In the genomic region with DNA sequence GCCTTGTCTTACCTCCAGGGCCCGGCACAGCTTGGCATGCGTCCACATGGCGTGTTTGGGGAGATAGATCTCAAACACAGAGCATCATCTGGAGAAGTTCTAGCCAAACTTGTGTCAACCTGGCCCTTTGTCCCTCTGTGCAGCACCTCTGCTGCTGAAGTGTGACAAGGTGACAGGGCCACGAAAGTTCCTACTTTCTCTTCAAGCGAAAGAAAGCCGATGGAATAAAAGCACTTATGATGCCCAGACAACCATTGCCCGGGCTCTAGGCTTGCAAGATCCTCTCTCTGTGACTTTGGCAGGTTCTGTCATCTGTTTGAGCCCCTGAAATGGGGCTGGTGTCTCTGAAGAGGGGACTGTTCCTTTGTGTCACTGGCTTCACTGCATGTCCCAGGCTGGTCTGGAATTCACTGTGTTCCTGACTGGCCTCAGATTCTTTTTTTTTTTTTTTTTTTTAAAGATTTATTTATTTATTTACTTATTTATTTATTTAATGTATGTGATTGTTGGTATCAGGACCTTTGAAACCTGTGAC, we compare ENCODE assay signal across 8 mouse cellular contexts. TPM values are rescaled to one million over a fixed set of nuclear protein-coding genes. Genes with fewer than 3 reads are reported as not detected.
DNase-seq lines count a peak whose midpoint lies in the region; ATAC-seq lines count a peak whose summit lies in the region.

No protein-coding gene starts in this region.

- no peak overlapping the region for H3K27ac ChIP-seq in kidney, embryonic 16.5 days (ENCODE audit: low read length)
- H3K27ac ChIP-seq in embryonic facial prominence, embryonic 14.5 days (replicated peaks; ENCODE audit: low read depth, low read length): no peak overlapping the region
- H3K27ac ChIP-seq in intestine, embryonic 14.5 days (ENCODE audit: low read depth): no peak overlapping the region
- no peak overlapping the region for H3K27ac ChIP-seq in midbrain, embryonic 16.5 days (ENCODE audit: low read length)

- ATAC-seq in kidney, embryonic 16.5 days (ENCODE audit: low FRiP score, low TSS enrichment): 0 out of 2 replicates have a peak, but pooled peaks have one; percentile 47
- ATAC-seq in embryonic facial prominence, embryonic 14.5 days (ENCODE audit: low read depth): peak; percentile 31
- peak; percentile 28 for ATAC-seq in intestine, embryonic 14.5 days (replicated peaks; ENCODE audit: low FRiP score, low TSS enrichment, low read depth)
- peak; percentile 64 for ATAC-seq in midbrain, embryonic 16.5 days

- no peak overlapping the region for H3K9ac ChIP-seq in kidney, embryonic 16.5 days (replicated peaks; ENCODE audit: low read length)
- no peak overlapping the region; the same call in 1 of the 2 replicates for H3K9ac ChIP-seq in embryonic facial prominence, embryonic 14.5 days (ENCODE audit: low read depth, low read length)
- H3K9ac ChIP-seq in intestine, embryonic 14.5 days (ENCODE audit: low read length): no peak overlapping the region
- no peak overlapping the region; the same call in 1 of the 2 replicates for H3K9ac ChIP-seq in midbrain, embryonic 16.5 days (ENCODE audit: low read depth, low read length)

- H3K4me3 ChIP-seq in kidney, embryonic 16.5 days (ENCODE audit: low read length): peak overlapping the region; percentile 58
- H3K4me3 ChIP-seq in embryonic facial prominence, embryonic 14.5 days (ENCODE audit: low read depth, low read length): peak overlapping the region; percentile 46
- peak overlapping the region; percentile 46; the same call in 1 of the 2 replicates for H3K4me3 ChIP-seq in intestine, embryonic 14.5 days (ENCODE audit: low read depth, low read length)
- H3K4me3 ChIP-seq in midbrain, embryonic 16.5 days (ENCODE audit: low read depth, low read length): peak overlapping the region; percentile 47

- WGBS in kidney, embryonic 16.5 days: 87% methylated on average over 7 of the region's 7 CpGs
- WGBS in embryonic facial prominence, embryonic 14.5 days: 86% methylated on average over 7 of the region's 7 CpGs
- 91% methylated on average over 7 of the region's 7 CpGs for WGBS in intestine, embryonic 14.5 days
- WGBS in midbrain, embryonic 16.5 days: 89% methylated on average over 7 of the region's 7 CpGs

- no peaks in the 10 kb centered on the region for H3K27me3 ChIP-seq in kidney, embryonic 16.5 days (ENCODE audit: insufficient read depth, low read length)
- H3K27me3 ChIP-seq in embryonic facial prominence, embryonic 14.5 days (replicated peaks; ENCODE audit: control insufficient read depth, insufficient read depth, low read length): no peaks in the 10 kb centered on the region
- no peaks in the 10 kb centered on the region for H3K27me3 ChIP-seq in intestine, embryonic 14.5 days (replicated peaks; ENCODE audit: control insufficient read depth, insufficient read depth, low read length)
- no peaks in the 10 kb centered on the region for H3K27me3 ChIP-seq in midbrain, embryonic 16.5 days (ENCODE audit: control insufficient read depth, insufficient read depth, low read depth, low read length)

- no peak for DNase-seq in kidney, postnatal 36 days
- DNase-seq in embryonic facial prominence, embryonic 14.5 days (ENCODE audit: low spot score): no peak
- peak; percentile 53 for DNase-seq in intestine, embryonic 14.5 days (ENCODE audit: low spot score)
- DNase-seq in left cerebral cortex, adult 18-20 months (ENCODE audit: low spot score in 2 of 2): no peak
- DNase-seq in natural killer cell, adult 2 months (ENCODE audit: low spot score in 2 of 2): no peak
- no peak for DNase-seq in urinary bladder, adult 18-20 months (ENCODE audit: low spot score in 2 of 2)

- peaks cover 8% of the 10 kb centered on the region for H3K36me3 ChIP-seq in kidney, embryonic 16.5 days (ENCODE audit: insufficient read depth, low read length)
- H3K36me3 ChIP-seq in embryonic facial prominence, embryonic 14.5 days (ENCODE audit: control insufficient read depth, insufficient read depth, low read length): no peaks in the 10 kb centered on the region
- no peaks in the 10 kb centered on the region for H3K36me3 ChIP-seq in intestine, embryonic 14.5 days (ENCODE audit: control insufficient read depth, insufficient read depth, low read length)
- H3K36me3 ChIP-seq in midbrain, embryonic 16.5 days (ENCODE audit: control insufficient read depth, insufficient read depth, low read length): 0 out of 2 replicates have a peak, but pooled peaks cover 2% of the 10 kb centered on the region

- peak overlapping the region; percentile 66 for H3K4me2 ChIP-seq in kidney, embryonic 16.5 days (replicated peaks; ENCODE audit: low read depth, low read length)
- H3K4me2 ChIP-seq in embryonic facial prominence, embryonic 14.5 days (ENCODE audit: low read depth, low read length): peak overlapping the region; percentile 63
- peak overlapping the region; percentile 57 for H3K4me2 ChIP-seq in intestine, embryonic 14.5 days (ENCODE audit: low read length)
- H3K4me2 ChIP-seq in midbrain, embryonic 16.5 days (ENCODE audit: low read length): peak overlapping the region; percentile 77

- no peaks in the 10 kb centered on the region for H3K4me1 ChIP-seq in kidney, embryonic 16.5 days (ENCODE audit: insufficient read depth, low read length)
- H3K4me1 ChIP-seq in embryonic facial prominence, embryonic 14.5 days (ENCODE audit: control insufficient read depth, insufficient read depth, low read length): no peaks in the 10 kb centered on the region
- H3K4me1 ChIP-seq in intestine, embryonic 14.5 days (replicated peaks; ENCODE audit: control insufficient read depth, insufficient read depth, low read length): no peaks in the 10 kb centered on the region
- H3K4me1 ChIP-seq in midbrain, embryonic 16.5 days (ENCODE audit: control insufficient read depth, insufficient read depth, low read length): no peaks in the 10 kb centered on the region

- H3K9me3 ChIP-seq in kidney, embryonic 16.5 days (ENCODE audit: low read length): no peaks in the 10 kb centered on the region
- no peaks in the 10 kb centered on the region for H3K9me3 ChIP-seq in embryonic facial prominence, embryonic 14.5 days (ENCODE audit: control insufficient read depth, low read length)
- no peaks in the 10 kb centered on the region for H3K9me3 ChIP-seq in intestine, embryonic 14.5 days (ENCODE audit: control insufficient read depth, low read length)
- no peaks in the 10 kb centered on the region for H3K9me3 ChIP-seq in midbrain, embryonic 16.5 days (replicated peaks; ENCODE audit: control insufficient read depth, low read length, poor library complexity, severe bottlenecking)

RNA-seq across cellular contexts. Expression of a gene that starts 56.0 kb away (rescaled TPM):
- 40.6 and 42.3 TPM in 2 replicates for polyA plus RNA-seq in kidney, embryonic 16.5 days (2015; fragmentation: Nextera tagmentation; extraction: Ambion mirVana)
- 9.4 and 14.2 TPM in 2 replicates for polyA plus RNA-seq in embryonic facial prominence, embryonic 14.5 days (2014; fragmentation: Nextera tagmentation; extraction: Ambion mirVana)
- 28.1 and 28.7 TPM in 2 replicates for polyA plus RNA-seq in intestine, embryonic 14.5 days (2014; fragmentation: Nextera tagmentation; extraction: Ambion mirVana)
- 22.0 and 22.7 TPM in 2 replicates for polyA plus RNA-seq in midbrain, embryonic 16.5 days (2015; fragmentation: Nextera tagmentation; extraction: Ambion mirVana)
- total RNA-seq in left cerebral cortex, adult 18-20 months (2021): 1 to 10 TPM; 4.4 to 9.5 TPM
